Mouse (Mus musculus) spleen, postnatal 4 days (tissue): ENCODE measurements around the gene Sgms1.

Experiments used
- DNase-seq, 2 experiments: peaks; one replicate each; pipeline ENCODE4 v3.0.0; 2022; ENCODE audit warnings: low spot score in 2 of 2

Gene Sgms1

DNA sequence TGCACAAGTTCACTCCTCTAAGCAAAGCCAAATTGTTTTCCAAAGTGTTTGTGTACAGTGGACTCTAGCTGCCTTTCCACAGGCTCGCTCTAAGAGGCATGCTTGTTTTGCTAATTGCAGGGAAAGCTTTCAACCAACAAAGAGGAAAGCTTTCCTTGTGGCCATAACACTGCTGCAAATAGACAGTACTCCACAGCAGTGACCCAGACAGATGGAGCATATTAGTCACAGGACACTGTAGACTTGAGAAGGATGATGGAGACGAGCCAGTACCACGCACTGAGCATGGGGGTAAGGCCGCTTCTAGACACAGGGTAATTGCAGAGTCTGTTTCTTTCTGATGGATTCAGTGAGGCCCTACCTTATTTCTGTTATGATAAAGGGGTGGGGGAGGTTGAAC lies 33.3 kb downstream of the Sgms1 start:
- DNase-seq: no peak

DNA sequence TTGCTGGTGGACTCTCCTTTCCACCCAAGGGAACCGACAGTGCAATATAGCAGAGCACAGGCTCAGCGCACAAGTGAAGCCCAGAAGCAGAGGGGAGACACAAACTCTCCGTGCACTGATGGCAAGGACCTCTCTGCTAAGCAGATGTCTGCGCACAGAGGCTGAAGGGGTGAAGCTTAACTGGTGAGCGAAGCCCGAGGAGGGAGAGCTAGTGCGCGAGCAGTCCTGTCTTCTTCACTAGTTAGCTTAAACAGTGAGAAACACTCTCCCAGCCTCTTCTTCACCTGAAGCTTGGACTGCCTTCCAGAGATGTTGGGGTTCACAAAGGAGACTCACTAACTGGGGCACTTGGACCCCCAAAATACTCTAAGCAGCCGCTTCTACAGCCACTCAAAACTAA lies 36.1 kb downstream of the Sgms1 start:
- no peak for DNase-seq

DNA sequence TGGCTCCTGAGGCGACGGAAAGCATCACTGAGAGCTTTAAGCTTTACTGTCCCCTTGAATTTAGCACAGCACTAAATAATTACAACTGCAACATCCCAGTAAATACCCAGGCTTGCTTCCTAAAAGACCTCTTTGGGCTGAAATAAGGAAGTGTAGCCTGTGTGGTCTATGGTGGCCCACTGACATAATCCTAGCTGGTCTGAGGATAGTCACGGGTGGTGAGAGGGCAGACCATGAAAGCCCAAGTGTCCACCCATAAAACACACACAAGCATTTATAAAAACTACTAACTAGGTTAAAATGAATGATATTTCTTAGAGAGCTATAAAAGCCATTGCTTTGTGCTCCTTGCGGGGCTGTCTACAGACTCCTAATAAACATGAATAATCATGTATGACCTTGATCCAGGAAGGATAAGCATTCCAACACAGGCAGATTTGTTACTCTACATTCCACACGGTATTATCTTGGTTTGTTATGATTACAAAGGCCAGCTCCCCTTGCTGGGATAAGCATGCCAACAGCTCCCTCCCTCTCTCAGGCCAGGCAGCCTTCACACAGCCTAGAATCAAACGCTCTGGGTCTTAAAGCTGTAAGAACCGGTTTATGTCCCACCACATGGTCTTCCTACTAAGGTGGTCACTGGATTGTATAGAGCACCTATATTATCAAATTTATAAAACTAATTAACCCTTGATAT lies 40.4 kb downstream of the Sgms1 start:
- DNase-seq: no peak

DNA sequence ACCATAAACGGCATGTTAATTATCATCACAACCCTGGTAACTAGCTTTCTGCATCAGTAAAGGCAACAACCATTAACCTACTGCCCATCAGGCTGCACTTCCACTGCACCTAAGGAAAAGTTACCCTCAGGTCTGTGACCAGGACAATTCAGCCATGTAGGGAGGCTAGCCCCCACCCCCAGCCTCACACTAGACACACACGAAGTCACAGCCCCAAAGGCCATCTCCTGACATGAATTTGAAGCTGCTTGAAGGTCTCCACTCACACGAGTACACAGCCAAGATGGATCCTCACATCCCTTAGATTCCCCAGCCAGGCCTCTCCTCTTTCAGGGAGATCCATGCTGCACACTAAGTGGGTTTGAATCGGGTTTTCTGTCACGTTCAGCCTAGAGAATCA lies 42.0 kb downstream of the Sgms1 start:
- DNase-seq: no peak

DNA sequence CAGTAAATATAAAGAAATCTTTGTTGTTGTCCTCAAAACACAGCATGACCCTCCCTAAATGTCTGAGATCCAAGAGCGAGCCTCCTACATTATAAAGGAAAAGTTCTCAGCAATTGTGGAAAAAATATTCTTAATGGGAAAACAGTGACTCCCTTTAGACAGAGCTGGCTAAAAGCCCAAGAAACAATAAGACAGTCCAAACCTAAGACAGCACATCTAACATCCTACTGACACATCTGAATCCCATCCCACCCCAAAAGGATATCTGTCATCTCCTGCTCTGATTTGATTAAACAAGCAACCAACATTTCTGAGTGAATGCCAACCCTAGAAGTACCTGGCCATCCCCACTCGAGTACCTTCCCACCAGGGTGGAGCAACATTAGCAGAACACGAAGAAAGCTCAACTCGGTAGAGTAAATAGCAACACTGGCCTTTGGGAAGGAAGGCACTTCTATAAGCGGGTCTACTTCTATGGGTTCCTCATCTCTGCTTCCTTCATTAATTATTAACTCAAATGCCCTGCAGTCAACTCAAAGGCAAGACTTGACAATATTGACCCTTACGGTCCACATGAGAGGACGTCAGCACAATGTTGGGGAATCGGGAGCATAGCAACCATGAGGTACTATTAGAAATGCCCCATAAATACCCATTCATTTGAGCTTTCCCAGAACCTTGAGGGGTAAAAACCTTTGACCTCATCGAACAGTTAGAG lies 42.7 kb downstream of the Sgms1 start:
- no peak for DNase-seq

DNA sequence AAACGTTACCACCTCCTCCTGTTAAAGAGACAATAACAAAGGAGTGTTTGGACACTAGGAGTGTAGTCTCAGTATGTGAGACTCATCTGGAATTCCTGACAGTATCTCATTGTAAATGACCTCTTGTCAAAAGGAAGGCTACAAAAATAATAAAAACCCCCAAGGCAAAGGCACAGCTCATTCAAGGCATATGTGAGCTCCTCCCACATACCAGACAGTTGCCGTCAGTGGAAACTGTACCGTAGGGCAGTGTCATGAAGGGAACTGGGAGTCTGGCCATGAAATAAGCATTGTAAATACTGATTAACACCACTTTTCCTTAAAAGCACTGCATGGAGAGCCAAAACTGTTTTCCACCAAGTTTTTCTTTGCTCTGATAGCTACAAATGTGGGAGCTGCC lies 43.3 kb downstream of the Sgms1 start:
- no peak for DNase-seq

DNA sequence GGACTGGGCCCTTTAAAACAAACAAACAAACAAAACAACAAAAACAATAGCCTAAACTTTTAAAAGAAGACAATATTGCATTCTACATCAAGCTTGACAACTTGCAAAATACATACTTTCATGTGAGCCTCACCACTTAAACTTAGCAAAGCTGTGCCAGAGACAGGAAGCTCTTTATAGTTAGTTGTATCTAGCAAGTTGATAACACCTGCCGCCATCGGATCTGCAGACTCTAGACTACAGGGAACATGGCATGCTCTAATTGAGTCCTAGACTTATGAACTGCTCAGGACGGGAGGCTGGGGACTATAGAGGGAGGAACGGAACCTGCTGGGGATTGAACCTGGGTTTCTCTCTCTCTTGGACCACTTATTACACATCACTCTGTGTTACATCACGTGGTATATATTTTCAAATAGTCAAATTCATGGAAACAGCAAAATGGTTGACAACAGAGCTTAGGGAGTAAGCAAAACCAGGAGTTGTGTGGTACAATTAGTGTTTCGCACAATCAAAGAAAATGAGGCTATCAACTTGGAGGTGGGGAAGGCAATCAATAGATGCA lies 44.3 kb downstream of the Sgms1 start:
- no peak for DNase-seq

DNA sequence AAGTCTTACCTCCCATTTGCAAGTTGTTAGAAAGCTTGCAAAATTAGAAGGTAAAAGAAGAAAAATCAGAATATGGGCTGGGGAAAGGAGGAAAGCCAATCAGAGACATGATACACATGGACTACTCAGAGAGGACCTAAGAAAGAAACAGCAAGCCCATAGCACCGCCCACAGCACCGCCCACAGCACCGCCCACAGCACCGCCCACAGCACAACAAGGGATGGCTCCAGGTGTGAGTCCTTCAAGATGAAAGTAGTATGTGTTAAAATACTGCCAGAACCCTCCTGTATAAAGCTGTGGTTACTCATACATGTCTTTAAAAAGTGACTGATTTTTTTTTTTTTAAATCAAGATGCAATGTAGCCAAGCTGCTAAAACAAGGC lies 44.8 kb downstream of the Sgms1 start:
- DNase-seq: no peak

DNA sequence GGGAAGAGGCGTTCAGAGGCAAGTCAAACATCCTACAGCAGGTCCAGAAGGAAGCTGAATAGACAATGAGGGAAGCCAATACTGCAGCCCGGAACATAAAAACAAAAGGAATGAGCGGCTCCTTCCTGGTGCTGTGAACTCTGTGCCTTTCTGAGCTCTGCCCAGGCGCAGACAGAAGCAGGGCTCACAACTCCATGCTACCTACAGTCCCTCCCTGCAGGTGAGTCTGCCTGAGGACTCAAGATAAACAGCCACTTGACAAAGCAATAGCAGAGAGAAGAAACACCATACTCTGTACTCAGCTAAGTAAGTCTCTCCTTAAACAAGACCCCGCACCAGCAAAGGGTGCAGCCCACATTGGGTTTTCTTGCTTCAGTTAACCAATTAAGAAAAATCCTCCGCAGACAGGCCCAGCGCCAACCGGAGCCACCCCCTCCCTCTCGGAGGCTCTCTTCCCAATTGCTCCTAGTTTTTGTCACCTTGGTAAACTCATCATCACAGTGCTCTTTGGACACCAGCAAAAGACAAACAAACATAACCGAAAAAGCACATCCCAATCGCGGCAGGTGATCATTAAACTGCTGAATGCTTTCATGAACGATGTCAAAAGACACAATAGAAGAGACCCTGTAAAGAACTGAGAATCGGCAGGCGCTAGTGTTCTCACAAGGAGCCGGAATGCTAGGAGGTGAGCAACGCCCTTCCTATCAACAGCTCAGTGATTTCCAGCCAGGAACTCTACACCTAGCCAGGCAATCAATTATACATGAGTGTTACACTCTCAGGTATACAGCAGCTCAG lies 45.4 kb downstream of the Sgms1 start:
- no peak for DNase-seq

DNA sequence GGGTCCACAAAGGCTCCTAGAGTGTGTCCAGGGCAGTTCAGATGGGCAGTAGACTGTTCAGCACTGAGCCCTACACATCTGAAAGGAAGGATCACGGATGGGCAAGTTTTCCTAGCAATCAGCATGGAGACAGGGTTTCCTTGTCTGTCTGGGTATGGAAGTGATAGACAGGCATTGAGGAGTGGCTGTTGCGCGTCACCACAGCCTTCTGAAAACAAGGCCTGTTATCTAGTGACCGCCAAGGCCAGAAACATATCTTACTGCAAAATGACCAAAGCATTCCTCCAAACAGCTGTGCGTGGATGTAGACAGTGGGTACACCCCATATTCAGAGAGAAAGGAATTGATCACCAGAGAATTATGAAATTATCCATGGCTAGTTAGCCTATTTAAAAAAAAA lies 47.1 kb downstream of the Sgms1 start:
- DNase-seq: no peak

DNA sequence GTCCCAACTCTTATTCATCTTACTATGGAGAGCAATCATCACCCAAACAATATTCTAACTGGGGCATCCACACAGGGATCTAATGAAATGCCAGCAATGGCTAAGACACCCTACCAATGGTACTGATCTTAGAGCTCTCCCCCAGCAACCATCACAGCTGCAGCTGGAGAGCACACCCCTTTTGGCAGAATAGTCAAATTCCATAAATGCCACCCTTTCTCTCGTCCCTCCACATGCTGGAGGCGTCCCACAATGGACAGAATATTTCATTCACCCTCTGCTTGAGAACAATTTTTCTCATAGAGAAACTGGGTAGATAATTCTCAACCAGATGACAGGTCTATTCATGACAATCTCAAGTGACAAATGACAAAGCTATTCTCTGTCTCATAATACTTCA lies 48.4 kb downstream of the Sgms1 start:
- DNase-seq: no peak

DNA sequence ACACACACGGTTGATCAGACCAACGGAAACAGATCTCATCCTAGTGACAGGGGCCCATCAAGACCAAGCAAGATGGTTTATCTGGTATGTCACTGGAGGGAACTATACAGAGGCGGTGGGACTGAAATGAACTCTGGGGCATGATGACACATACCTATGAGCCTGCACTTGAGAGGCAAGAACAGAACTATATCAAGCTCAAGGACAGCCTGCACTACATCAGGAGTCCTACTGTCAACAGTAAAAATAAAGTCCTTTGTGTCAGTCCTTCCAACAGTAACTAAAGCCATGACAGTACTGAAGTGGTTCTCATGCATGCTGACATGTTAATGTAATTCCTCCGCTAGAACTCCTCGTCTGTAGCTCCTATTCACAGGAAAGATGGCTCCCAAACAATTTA lies 49.3 kb downstream of the Sgms1 start:
- no peak for DNase-seq

DNA sequence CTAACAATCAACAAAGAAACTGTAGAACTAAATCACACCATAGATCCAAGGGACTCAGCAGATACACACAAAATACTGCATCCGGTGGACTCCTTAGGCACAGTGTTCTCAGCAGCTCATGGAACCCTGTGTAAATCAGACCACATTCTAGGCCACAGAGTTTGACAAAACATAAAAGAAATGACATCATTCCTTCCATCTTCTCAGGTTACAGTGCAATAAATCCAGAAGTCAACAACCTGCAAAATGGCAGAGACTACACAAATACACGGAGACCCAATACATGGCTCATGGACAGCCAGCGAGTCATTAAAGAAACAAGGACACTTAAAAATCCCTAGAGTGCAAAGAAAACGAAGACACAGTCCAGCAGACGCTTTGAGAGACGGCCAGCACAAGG lies 51.8 kb downstream of the Sgms1 start:
- no peak for DNase-seq

DNA sequence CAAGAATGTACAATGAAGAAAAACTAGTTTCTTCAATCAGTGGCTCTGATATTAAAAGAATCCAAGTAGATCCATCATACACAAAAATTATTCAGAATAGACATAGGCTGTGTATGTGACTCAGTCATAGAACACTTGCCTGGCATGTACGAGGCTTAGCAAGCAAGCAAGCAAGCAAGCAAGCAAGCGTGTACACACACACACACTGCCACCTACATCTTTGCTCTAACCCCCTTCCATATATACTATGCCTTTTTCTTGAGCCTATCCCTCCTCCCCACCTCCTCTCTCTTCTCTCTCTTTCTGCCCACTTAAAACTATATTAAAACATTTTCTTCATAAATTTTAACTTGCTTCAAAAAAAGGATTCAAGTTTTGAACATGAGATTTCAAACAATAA lies 54.8 kb downstream of the Sgms1 start:
- no peak for DNase-seq

DNA sequence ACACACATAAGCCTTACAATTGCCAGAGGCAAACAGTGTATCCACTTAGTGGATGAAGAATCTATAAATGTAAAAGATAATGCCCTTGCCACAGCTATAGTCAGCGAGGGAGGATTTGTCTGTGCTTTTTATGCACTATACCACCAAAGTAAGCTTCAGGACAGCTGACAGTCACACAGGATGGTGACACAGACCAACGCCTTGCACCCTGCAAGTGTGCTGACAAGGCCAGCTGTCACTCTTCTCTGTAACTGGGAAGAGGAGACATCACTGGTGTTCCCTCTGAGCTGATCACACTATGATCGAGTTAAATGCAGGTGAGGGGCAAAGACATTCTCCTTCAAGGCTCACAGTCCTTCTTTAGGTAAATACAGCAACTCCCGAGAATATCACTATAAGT lies 56.0 kb downstream of the Sgms1 start:
- no peak for DNase-seq

DNA sequence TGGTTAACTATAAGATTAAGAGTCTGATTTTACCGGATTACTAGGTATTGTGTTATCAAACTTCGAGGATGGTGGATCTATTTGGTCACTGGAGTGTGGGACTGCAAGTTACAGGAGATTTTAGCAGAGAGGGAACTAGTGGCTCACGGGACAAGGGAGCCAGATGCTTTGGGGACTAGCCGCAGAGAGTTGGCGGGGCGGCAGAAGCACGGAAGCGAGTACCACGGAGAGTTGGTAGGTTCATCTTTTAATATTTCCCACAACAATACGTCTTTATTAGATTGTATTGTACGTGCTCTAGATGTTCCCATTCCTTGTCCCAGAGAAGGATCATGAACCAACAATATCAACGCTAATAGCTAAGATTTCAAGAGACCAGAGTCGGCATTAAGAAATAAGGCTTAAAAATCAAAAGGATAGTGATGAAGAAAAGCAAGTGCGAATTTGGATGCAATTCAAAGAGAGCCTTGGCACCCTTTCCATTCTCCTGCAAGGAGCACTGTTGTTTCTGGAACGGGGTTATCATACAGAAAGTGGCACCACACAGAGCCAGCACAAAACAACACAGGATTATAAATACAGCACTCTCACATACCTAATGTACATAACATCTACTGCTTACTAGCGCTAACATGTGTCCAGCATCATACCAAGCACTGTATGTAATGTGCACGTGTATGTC lies 56.6 kb downstream of the Sgms1 start:
- no peak for DNase-seq

DNA sequence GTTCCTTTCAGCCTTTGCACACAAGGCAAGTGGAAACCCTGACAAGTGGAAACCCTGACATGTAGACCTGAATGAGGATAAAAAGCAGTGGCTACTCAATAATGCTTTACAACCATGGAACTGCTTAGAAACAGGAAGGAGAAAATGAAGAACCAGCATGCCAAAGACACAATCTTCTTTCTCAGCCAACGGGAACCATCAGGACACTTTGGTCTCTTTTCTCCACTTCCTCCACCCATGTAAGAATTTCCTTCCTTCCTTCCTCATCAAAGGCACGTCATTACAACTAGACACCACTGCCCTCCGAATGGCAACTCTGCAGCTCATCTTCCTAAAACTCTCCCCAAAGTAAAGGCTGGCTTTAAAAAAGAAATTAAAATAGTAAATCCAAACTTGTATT lies 59.3 kb downstream of the Sgms1 start:
- DNase-seq: no peak

DNA sequence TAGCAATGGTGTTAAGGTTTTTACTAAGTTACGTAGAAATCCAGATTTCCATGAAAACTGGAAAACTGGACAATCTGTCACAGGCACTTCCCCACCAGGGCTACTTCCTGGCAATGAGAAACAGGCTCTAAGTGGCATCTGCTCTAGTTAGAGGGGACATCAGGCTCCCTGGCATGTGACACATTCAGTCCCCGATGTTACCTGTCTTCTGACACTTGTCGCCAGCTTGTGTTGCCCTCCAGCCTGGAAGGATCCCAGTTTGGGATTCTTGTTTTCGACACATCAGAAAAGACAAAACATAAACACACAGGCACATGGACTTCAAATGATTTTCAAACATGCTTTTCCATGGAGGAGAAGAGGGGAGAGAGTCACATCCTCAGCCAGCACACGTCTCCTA lies 60.0 kb downstream of the Sgms1 start:
- DNase-seq: no peak

DNA sequence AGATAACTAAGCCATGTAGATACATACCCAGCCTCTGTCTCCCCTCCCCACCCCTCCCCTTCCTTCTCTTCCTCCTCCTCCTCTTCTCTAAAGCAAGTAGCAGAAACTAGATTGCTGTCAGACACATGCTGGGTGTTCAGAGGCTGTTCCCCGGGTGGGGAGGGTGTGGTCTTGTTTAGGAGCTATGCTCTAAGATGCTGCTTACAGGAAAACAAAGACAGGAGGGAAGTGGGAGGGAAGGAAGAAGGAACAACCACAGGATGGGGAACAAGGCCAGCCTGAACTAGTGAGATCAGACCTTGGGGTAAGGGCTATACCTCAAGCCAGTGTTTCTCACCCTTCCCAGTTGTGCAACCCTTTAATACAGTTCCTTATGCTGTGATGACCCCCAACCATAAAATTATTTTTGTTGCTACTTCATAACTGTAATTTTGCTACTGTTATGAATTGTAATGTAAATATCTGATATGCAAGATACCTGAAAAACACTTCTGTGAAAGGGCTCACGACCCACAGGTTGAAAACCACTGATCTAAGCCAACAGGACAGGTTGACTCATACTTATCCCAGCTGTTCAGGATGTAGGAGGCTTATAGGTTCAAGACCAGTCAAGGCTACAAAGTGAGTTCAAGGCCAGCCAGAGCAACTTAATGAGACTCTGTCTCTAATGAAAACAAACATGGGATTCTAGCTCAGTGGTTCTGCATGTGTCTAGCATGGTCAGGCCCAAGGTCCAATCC lies 61.3 kb downstream of the Sgms1 start:
- no peak for DNase-seq

DNA sequence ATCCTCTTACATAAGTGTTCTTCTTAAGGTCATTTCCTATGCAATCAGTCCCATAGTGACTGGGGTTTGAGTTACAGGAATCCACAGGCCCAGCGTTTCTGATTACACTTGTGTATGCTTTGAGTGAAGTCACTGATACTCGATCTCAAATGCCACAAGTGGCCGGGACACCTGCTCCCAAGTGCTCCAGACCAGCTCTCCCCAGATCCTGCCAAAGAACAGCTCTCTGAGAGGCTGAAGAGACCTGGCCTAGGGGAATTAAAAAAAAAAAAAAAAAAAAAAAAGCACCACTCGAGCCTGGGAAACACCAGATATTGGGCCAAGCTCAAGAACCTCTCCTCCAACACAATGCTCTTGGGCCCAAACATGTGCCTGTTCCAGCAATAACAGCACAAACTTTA lies 62.9 kb downstream of the Sgms1 start:
- no peak for DNase-seq

DNA sequence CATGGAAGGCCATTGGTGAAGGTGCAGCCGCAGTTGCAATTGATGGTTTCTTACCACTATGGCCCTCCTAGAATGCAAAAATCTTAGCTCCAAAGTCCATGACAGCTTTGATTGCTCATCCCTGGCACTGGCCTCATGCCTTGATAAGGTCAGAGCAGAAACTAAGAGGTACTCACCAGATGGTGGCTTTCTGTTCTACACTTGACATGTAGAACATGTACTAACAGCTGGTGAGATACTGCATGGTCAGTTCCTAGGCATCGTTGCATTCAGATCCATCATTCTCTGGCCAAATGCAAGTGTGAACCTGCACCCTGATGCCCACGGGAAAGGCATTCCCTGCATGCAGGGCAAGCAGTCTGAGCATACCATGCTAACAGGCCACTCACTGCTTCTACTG lies 63.4 kb downstream of the Sgms1 start:
- no peak for DNase-seq
